Comparison of ENCODE assay signal across 17 mouse cellular contexts in genomic region chr4:133237911-133238310, GRCm38 (mm10). TPM values are rescaled to one million over a fixed set of nuclear protein-coding genes. Genes with fewer than 3 reads are reported as not detected.
DNase-seq lines count a peak whose midpoint lies in the region; ATAC-seq lines count a peak whose summit lies in the region.
"Had no signal": no experiment of that assay in that cellular context is flagged by ENCODE, and none has a peak within 500 bp of the region (broad histone marks: within the 10 kb centered on the region; RNA-seq: fewer than 3 reads in every experiment).

No protein-coding gene starts in this region.

- ATAC-seq in granulocyte monocyte progenitor cell, adult 5-6 weeks (replicated peaks; ENCODE audit: poor library complexity, severe bottlenecking) = peak; percentile 65
- peak; percentile 25 for ATAC-seq in megakaryocyte-erythroid progenitor cell, adult 5-6 weeks (replicated peaks; ENCODE audit: low FRiP score, low TSS enrichment, poor library complexity, severe bottlenecking)
- no peak for ATAC-seq in forebrain, embryonic 15.5 days (replicated peaks)
- ATAC-seq: hindbrain, postnatal 0 days had no signal

- no peak for DNase-seq in heart, embryonic 10.5 days (ENCODE audit: low spot score)
- no peak for DNase-seq in heart, adult 18-20 months
- peak; percentile 65 for DNase-seq in thymus, postnatal 25 days
- no peak for DNase-seq in kidney, postnatal 14 days
- DNase-seq in heart, postnatal 25 days (ENCODE audit: low spot score) = no peak
- DNase-seq: cerebellum, postnatal 14 days; gastrocnemius, postnatal 14 days; kidney, adult 9 months; left cerebral cortex, postnatal 4 days had no signal

- no peaks in the 10 kb centered on the region for H3K36me3 ChIP-seq in heart, embryonic 10.5 days
- H3K36me3 ChIP-seq in forebrain, embryonic 15.5 days = no peaks in the 10 kb centered on the region
- H3K36me3 ChIP-seq: forebrain, embryonic 10.5 days; heart, embryonic 15.5 days; lung, embryonic 15.5 days; midbrain, embryonic 12.5 days had no signal

- no peaks in the 10 kb centered on the region for H3K9me3 ChIP-seq in heart, embryonic 10.5 days
- no peaks in the 10 kb centered on the region for H3K9me3 ChIP-seq in forebrain, embryonic 15.5 days
- H3K9me3 ChIP-seq: forebrain, embryonic 10.5 days; heart, embryonic 15.5 days; lung, embryonic 15.5 days had no signal

- WGBS in heart, embryonic 10.5 days = 52% methylated on average over 4 of the region's 4 CpGs
- WGBS in forebrain, embryonic 15.5 days = 88% methylated on average over 4 of the region's 4 CpGs

- no peak overlapping the region for H3K4me2 ChIP-seq in forebrain, embryonic 15.5 days (replicated peaks)
- H3K4me2 ChIP-seq: heart, embryonic 15.5 days; lung, embryonic 15.5 days; midbrain, embryonic 12.5 days had no signal

- H3K4me3 ChIP-seq in heart, embryonic 10.5 days = no peak overlapping the region
- no peak overlapping the region for H3K4me3 ChIP-seq in forebrain, embryonic 15.5 days
- H3K4me3 ChIP-seq: forebrain, embryonic 10.5 days; heart, embryonic 15.5 days; lung, embryonic 15.5 days; midbrain, embryonic 12.5 days had no signal

- H3K4me1 ChIP-seq in heart, embryonic 10.5 days = peaks cover 26% of the 10 kb centered on the region
- H3K4me1 ChIP-seq in forebrain, embryonic 15.5 days = peaks cover 9% of the 10 kb centered on the region; the same call in 1 of the 2 replicates

- intact Hi-C loops in heart, postnatal 25 days (cut with DNase I) = no loop called here

- peak overlapping the region; percentile 16; the same call in 1 of the 2 replicates for H3K27ac ChIP-seq in heart, embryonic 10.5 days
- H3K27ac ChIP-seq in forebrain, embryonic 15.5 days (replicated peaks) = no peak overlapping the region
- H3K27ac ChIP-seq: forebrain, embryonic 10.5 days; heart, embryonic 15.5 days; hindbrain, postnatal 0 days; lung, embryonic 15.5 days; midbrain, embryonic 12.5 days had no signal

- H3K27me3 ChIP-seq in heart, embryonic 10.5 days (ENCODE audit: insufficient read depth, poor library complexity, severe bottlenecking) = peaks cover 30% of the 10 kb centered on the region
- H3K27me3 ChIP-seq in forebrain, embryonic 15.5 days = peaks cover 36% of the 10 kb centered on the region

- no peak overlapping the region for H3K9ac ChIP-seq in forebrain, embryonic 15.5 days (replicated peaks)
- H3K9ac ChIP-seq: heart, embryonic 15.5 days; lung, embryonic 15.5 days; midbrain, embryonic 12.5 days had no signal

RNA-seq across cellular contexts. Expression of gene Map3k6, which starts 2.7 kb away (rescaled TPM):
- 2.5 and 3.4 TPM in 2 replicates for polyA plus RNA-seq in heart, embryonic 10.5 days (2016; fragmentation: Nextera tagmentation; extraction: Ambion mirVana)
- 10 to 100 TPM; 22.5 to 30.1 TPM for total RNA-seq in heart, adult 18-20 months (2021)
- total RNA-seq in granulocyte monocyte progenitor cell, adult 5-6 weeks (2014; fragmentation: Nextera tagmentation) = 0.19 and 2.0 TPM in 2 replicates
- total RNA-seq in granulocyte monocyte progenitor cell, adult 5-6 weeks (2017) = 3.7 and 4.1 TPM in 2 replicates
- 10.6 and 15.9 TPM in 2 replicates for total RNA-seq in megakaryocyte-erythroid progenitor cell, adult 5-6 weeks (2014; fragmentation: Nextera tagmentation)
- total RNA-seq in megakaryocyte-erythroid progenitor cell, adult 5-6 weeks (2017) = 6.9 and 7.0 TPM in 2 replicates
- polyA plus RNA-seq in forebrain, embryonic 15.5 days (2015; fragmentation: Nextera tagmentation; extraction: Ambion mirVana) = 1.7 and 1.8 TPM in 2 replicates
- 10 to 100 TPM; 10.8 to 20.1 TPM for total RNA-seq in heart, postnatal 25 days (2021)

RNA-seq across cellular contexts. Expression of gene Sytl1, which starts 25.0 kb away (rescaled TPM):
- 0.28 and 0.60 TPM in 2 replicates for polyA plus RNA-seq in heart, embryonic 10.5 days (2016; fragmentation: Nextera tagmentation; extraction: Ambion mirVana)
- under 1 TPM; 0.22 to 0.72 TPM for total RNA-seq in heart, adult 18-20 months (2021)
- total RNA-seq in granulocyte monocyte progenitor cell, adult 5-6 weeks (2014; fragmentation: Nextera tagmentation) = 1.8 and 6.1 TPM in 2 replicates
- total RNA-seq in granulocyte monocyte progenitor cell, adult 5-6 weeks (2017) = 2.2 and 2.6 TPM in 2 replicates
- total RNA-seq in megakaryocyte-erythroid progenitor cell, adult 5-6 weeks (2014; fragmentation: Nextera tagmentation) = 0.44 and 1.6 TPM in 2 replicates
- 1.9 TPM in 1 of 2 replicates, not detected in the other for total RNA-seq in megakaryocyte-erythroid progenitor cell, adult 5-6 weeks (2017)
- polyA plus RNA-seq in forebrain, embryonic 15.5 days (2015; fragmentation: Nextera tagmentation; extraction: Ambion mirVana) = 0.29 and 0.61 TPM in 2 replicates
- under 1 TPM; 0.36 to 0.81 TPM for total RNA-seq in heart, postnatal 25 days (2021)

RNA-seq across cellular contexts. Expression of gene Gpr3, which starts 25.6 kb away (rescaled TPM):
- polyA plus RNA-seq in heart, embryonic 10.5 days (2016; fragmentation: Nextera tagmentation; extraction: Ambion mirVana) = 0.09 and 0.18 TPM in 2 replicates
- total RNA-seq in heart, adult 18-20 months (2021) = not detected
- not detected in 2 replicates for total RNA-seq in granulocyte monocyte progenitor cell, adult 5-6 weeks (2014; fragmentation: Nextera tagmentation)
- 0.36 TPM in 1 of 2 replicates, not detected in the other for total RNA-seq in granulocyte monocyte progenitor cell, adult 5-6 weeks (2017)
- not detected in 2 replicates for total RNA-seq in megakaryocyte-erythroid progenitor cell, adult 5-6 weeks (2014; fragmentation: Nextera tagmentation)
- not detected in 2 replicates for total RNA-seq in megakaryocyte-erythroid progenitor cell, adult 5-6 weeks (2017)
- polyA plus RNA-seq in forebrain, embryonic 15.5 days (2015; fragmentation: Nextera tagmentation; extraction: Ambion mirVana) = 0.48 and 0.55 TPM in 2 replicates
- under 1 TPM in 1 of 2 experiments, not detected in 1; 0.22 TPM for total RNA-seq in heart, postnatal 25 days (2021)
- total RNA-seq: gastrocnemius, postnatal 14 days had no signal

RNA-seq across cellular contexts. Expression of gene Cd164l2, which starts 26.0 kb away (rescaled TPM):
- 0.39 and 1.3 TPM in 2 replicates for polyA plus RNA-seq in heart, embryonic 10.5 days (2016; fragmentation: Nextera tagmentation; extraction: Ambion mirVana)
- not detected for total RNA-seq in heart, adult 18-20 months (2021)
- total RNA-seq in granulocyte monocyte progenitor cell, adult 5-6 weeks (2014; fragmentation: Nextera tagmentation) = not detected in 2 replicates
- total RNA-seq in granulocyte monocyte progenitor cell, adult 5-6 weeks (2017) = not detected in 2 replicates
- total RNA-seq in megakaryocyte-erythroid progenitor cell, adult 5-6 weeks (2014; fragmentation: Nextera tagmentation) = not detected in 2 replicates
- not detected in 2 replicates for total RNA-seq in megakaryocyte-erythroid progenitor cell, adult 5-6 weeks (2017)
- 0.38 and 0.87 TPM in 2 replicates for polyA plus RNA-seq in forebrain, embryonic 15.5 days (2015; fragmentation: Nextera tagmentation; extraction: Ambion mirVana)
- total RNA-seq in heart, postnatal 25 days (2021) = under 1 TPM in 1 of 2 experiments, not detected in 1; 0.53 TPM
- total RNA-seq: gastrocnemius, postnatal 14 days had no signal

RNA-seq across cellular contexts. Expression of gene Tmem222, which starts 39.7 kb away (rescaled TPM):
- 66.8 and 75.2 TPM in 2 replicates for polyA plus RNA-seq in heart, embryonic 10.5 days (2016; fragmentation: Nextera tagmentation; extraction: Ambion mirVana)
- 10 to 100 TPM; 32.7 to 34.6 TPM for total RNA-seq in heart, adult 18-20 months (2021)
- total RNA-seq in granulocyte monocyte progenitor cell, adult 5-6 weeks (2014; fragmentation: Nextera tagmentation) = 52.0 and 54.1 TPM in 2 replicates
- total RNA-seq in granulocyte monocyte progenitor cell, adult 5-6 weeks (2017) = 16.0 and 20.0 TPM in 2 replicates
- total RNA-seq in megakaryocyte-erythroid progenitor cell, adult 5-6 weeks (2014; fragmentation: Nextera tagmentation) = 38.1 and 66.4 TPM in 2 replicates
- total RNA-seq in megakaryocyte-erythroid progenitor cell, adult 5-6 weeks (2017) = 18.2 and 19.2 TPM in 2 replicates
- 107 and 112 TPM in 2 replicates for polyA plus RNA-seq in forebrain, embryonic 15.5 days (2015; fragmentation: Nextera tagmentation; extraction: Ambion mirVana)
- total RNA-seq in heart, postnatal 25 days (2021) = 10 to 100 TPM; 24.8 to 25.7 TPM
